Mouse (Mus musculus): Measurements from ENCODE around the gene Ambra1.

The Ambra1 gene

DNA sequence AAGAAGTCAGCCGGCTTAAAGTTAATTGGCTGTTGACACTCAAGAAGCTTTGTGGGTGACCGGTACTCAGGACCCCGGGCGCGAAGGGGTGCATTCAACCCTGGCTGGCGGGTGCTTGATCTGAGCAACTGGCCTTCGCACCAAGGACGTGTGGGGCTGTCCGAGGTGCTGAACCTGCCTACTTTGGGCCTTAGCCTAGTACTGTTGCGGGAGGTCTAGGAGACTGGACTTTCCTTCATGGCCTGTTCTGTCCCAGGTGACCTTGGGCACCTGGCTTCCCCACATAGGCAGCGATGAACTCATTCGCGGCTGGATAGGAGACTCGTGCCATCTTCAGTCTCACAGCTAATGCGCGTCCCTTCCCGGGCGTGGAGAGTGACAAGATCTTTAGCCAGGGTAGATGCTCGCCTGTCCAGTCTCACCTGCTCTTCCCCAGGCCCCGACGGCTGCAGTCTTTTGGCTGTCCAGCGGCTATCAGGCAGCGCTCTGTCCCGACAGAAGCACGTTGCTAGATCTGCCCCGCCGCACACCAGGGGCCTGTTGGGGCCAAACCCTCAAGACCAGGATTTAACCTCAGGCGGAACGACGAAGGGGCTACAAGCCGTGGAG is 191.4 kb downstream of the Ambra1 start:
- DNase-seq (ENCODE audit: low read depth, low spot score), result peak; percentile 72

DNA sequence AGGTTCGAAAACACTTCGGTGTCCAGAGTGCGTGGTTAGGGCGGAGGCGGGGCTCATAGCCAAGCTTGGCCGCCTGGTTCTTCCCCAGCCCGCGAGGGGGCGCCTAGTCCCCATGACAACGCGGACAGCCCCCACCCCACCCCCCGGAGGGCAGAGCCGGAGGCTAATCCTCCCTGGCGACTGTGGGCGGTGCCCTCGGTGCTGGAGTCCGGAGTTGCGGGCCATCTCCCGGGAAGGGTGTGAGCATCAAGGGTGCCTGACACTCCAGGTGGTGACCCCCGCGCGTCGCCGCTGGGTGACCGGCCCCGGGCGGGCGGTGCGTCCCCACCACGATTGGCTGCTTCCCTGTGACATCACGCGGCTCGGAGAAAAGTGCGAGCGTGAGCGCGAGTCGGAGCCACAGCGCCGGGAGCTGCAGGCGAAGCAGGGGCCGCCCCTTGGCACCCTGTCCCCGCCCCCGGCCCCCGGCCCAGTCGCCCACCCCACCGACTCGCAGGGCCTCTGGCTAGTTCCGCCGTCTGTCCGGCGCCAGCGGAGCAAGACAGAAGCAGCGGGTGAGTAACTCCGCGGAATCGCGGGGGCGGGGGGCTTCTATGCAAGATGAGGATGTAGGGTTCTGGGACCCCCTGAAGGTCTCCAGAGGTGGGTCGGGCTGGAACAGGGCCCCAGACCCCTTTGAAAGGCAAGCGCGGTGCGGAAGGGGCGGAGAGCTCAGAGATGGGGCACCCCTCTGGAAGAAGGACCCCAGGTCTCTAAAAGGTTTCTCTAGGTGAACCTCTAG is 192.0 kb downstream of the Ambra1 start:
- peak; percentile 87 for DNase-seq (ENCODE audit: low read depth, low spot score)

DNA sequence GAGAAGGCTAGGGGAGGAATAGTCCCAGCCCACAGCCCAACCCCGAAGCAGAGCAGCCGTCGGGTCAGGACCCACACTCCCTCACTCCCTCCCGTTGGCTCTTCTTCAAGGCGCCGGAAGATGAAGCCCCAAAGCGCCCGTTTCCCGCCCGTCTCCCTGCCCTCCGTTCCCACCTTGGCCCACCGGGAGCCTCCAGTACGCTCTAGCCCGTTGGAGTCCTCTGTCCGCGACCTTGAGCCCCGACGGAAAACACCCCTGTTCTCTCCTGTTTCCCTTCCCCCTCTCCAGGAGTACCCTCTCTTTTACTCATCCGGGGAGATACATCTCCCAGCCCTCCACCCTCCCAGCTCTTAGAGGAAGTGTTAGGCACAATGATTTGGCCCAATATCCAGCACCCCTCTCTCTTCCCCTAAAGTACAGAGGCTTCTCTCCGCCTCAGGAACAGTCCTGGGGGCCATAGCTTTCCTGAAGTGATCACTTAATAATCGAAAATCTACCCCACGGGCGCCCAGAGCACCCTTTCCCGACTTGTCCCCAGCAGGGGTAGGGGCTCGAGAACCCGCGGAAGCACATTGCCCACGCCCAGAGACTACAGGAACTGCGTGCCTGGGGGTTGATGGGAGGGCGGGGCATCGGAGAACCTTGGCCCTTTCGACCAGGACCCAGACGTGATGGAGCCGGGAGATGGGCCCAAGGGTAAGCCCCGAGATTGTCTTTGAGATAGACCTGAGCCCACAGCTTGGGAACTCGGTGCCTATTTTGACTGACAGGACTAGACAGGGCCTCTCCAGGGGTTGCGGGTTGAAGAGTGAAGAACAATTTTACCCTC is 192.9 kb downstream of the Ambra1 start:
- DNase-seq (ENCODE audit: low read depth, low spot score), result peak; percentile 56

DNA sequence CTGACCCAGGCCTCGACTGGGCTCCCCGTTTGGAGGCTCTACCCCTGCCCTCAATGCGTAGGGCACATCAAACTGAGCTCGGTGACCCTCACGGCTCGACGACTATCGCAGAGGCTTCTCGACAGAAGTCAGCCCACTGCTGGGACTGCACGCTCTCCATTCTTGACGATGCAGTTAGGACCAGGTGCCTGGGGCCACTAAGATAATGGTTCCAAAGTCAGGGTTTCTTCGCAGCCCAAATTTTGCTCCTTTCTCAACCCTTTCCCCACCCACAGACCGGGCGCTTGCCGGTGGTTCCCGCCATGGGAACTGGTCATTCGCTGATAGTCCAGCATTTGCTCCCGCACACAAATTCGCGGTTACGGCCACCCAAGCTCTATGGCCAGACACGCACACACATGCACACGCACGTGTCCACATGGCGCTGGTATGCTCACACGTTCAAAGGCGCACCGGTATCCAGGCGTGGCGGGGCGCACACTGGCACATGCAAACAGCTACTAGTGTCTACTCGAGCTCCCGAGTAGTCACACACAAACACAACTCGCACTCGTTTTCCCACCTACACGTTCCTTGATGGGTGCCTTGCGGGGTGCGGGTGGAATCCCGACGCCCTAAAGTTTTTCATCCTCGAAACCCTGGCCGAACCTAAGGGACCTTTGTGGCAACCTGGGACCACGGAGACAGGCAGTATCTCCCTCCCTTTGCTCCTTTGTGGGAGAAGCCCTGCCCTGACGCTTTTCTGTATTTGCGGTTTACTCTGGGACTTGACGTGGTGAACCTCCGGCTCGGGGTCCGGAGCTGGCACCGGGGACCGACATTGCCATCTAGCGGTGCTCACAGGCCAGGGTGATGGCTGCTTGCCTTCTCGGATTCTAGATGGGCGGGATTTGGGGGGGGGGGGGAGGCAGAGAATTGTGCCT is 193.7 kb downstream of the Ambra1 start:
- peak; percentile 84 for DNase-seq (ENCODE audit: low read depth, low spot score)

DNA sequence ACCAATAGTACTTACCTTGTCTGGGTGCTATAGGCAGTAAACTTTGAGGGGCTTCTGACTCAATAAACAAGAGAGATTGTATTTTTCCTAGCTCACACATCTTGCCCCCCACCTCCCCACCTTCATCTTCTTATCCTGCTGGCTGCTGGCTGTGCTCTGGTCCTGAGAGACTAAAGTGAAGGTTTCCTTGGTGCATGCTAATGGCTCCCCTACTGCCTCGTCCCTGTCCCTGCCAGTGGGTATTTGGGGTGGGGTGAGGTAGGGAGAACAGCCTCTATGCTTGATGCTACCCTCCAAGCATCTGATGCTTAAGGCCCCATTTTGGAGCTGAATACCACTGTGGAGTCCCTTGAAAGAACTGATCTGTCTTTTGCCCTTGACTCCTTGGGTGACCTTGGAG is 194.8 kb downstream of the Ambra1 start:
- DNase-seq (ENCODE audit: low read depth, low spot score), result no peak

DNA sequence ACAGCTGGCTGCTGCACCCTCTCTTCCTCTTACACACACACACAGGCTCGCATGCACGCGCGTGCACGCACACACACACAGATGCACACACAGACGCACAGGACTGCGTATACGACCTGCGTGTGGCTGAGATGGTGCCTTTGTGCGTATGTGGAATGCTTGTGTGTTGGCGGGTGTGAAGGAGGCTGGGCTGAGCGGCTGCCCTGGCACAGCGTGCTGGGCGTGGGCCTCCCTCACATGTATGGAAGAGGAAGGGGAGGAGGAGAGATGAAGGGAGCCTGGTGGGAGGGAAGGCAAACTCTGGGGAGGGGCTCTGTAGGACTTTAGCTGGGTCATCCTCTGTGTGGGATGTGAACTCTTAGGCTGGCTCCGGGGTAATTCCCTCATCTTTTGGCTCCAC is 195.5 kb downstream of the Ambra1 start:
- DNase-seq (ENCODE audit: low read depth, low spot score), result no peak

DNA sequence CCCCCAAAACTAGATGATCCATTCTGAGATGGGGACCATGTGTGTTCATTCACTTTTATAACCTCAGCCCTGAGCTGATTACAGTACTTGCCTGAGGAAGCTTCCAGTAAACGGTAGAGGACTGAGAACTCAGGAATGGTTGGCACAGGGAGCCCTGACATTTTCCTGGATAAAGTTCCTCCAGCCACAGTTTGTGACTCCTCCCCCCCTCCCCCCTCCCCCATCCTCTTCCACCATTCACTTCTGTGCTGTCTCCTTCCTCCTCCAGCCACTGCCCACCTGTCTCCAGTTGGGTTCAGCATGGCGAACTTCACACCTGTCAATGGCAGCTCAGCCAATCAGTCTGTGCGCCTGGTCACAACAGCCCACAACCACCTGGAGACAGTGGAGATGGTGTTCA is 197.0 kb downstream of the Ambra1 start, which contains the start of gene Chrm4:
Gene Chrm4 (plus strand): TSS at position 301 of the 400 bp plus-strand sequence.
- no peak for DNase-seq (ENCODE audit: low read depth, low spot score)

DNA sequence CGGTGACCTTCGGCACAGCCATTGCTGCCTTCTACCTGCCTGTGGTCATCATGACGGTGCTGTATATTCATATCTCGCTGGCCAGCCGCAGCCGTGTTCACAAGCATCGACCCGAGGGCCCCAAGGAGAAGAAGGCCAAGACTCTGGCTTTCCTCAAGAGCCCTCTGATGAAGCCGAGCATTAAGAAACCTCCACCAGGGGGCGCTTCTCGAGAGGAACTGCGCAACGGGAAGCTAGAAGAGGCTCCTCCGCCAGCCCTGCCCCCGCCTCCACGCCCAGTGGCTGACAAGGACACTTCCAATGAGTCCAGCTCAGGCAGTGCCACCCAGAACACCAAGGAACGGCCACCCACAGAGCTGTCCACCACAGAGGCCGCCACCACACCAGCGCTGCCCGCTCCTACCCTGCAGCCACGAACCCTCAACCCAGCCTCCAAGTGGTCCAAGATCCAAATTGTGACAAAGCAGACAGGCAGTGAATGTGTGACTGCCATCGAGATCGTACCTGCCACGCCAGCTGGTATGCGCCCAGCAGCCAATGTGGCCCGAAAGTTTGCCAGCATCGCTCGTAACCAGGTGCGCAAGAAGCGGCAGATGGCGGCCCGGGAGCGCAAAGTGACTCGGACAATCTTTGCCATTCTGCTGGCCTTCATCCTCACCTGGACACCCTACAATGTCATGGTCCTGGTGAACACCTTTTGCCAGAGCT is 198.0 kb downstream of the Ambra1 start:
- peak; percentile 90 for DNase-seq (ENCODE audit: low read depth, low spot score)

DNA sequence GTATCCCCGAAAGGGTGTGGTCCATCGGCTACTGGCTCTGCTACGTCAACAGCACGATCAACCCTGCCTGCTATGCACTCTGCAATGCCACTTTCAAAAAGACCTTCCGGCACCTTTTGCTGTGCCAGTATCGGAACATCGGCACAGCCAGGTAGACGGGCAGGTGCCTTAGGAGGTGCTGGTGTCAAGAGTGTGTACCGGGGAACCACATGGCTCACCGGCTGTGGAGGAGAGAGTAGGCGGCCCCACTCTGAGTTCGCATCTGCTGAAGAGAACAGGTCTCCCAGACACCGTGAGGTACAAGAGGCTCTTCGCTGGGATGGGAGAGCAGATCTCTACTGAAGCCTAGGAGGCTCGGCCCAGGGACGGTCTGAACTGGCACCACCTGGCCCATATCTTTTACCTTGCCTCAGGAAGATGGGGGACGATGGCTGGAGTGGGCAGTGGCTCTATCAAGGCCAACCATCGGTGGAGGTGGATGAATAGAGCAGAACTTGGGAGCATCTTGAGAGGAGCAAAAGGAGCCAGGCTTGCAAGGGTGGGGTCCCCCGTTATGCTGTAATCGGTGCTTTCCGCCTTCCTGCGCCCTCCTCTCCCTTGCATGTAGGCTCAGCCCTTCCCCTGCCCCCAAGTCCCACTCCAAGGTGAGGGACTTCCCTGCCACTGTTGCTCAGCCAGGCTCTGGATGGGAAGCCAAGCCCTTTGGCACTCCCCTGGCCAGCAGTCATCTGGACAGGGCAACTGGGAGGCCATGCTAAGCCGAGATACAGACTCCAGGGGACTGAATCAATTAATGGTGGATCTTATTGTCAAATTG is 198.8 kb downstream of the Ambra1 start:
- no peak for DNase-seq (ENCODE audit: low read depth, low spot score)

DNA sequence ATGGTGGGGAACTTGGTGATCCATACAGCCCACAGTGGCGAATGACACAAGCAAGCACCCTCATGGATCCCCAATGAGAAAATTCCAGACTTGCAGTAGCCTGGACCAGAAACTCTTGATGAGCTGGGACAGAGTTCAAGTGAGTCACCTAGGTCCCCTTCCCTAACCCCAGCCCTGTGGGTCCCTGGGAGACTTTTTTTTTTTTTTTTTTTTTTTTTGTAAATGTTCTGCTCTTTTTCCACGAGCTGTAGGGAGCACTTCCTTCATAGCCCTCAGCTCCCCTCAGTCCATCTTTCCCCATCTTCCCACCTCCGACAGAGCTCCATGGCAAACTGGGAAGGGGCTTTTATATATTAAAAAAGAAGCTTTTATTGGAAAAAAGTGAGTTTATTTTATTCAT is 199.5 kb downstream of the Ambra1 start:
- no peak for DNase-seq (ENCODE audit: low read depth, low spot score)

DNA sequence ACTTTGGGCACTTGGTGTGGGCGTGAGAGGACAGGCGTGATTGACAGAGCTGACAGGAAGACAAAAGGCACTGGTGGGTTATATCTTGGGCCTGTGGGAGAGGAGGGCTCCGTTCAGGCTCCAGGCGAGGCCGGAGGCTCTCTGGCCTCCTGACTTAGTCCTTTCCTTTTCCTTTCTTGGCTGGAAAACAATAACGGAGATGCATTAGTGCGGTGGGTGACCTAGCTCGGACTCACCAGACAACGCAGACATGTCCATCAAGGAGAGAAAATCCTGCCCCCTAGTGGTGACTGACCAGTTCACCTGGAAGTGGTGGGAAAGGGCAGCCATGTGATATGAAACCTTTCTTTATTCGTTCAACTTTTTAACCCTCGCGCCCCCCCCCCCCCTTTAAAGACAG is 200.0 kb downstream of the Ambra1 start:
- DNase-seq (ENCODE audit: low read depth, low spot score), result peak; percentile 89

DNA sequence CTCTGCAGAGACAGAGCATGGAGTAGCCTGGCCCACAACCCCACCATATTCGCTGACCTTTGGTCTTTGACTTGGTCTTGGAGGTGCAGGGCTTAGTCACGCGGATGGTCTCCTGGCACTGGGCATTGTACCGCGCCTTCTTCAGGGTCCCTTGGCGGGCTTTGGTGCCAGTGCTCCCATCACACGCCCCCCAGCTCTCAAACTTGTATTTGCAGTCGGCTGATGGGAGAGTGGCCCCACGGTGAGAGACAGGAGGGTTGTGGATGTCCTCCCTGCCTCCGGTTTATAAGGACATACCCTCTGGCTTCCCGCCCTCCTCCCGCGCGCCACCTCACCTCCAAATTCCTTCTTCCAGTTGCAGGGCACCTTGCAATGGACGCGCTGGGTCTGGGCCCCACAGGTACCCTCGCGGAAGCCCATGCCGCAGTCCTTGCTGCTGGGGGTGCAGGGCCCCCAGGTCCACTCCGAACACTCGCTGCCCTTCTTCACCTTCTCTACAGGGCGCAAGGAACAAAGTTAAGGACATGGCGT is 200.9 kb downstream of the Ambra1 start:
- peak; percentile 25 for DNase-seq (ENCODE audit: low read depth, low spot score)

DNA sequence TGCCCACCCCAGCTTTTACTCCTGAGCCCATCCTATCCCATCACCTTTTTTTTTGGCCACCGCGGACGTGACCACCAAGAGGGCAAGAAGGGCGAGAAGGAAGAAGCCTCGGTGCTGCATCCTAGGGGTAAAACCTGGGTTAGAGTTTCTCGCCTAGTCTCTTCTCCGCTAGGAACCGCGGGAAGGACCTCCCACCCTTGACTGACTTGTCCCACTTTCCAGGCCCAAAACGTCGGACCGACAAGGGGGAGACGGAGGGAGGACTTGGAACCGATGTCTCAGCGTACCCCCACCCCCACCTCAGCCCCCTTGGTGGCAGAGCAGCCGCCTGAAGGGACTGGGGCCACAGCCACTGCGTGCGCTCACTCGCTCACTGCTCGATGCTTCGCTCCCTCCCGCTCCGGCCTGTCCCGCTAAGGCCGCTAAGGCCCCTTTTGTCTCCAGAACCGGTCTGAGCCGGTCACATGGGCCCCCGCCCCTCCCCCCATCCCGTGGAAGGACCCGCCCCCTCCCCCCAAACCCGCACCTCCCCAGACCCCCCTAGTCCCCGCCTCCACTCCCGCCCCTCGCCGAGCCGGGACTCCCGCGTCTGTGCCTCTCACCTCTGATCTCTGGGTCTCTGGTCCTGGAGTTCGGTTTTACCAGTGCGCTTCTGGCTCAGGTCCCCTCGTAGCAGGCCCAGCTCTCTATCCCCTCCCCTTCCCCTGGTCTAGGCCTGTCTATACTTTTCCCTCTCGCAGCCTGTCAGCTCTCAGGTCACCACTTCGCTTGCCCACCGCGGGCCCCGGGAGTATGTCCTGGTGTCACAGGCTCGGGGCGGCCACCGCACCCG is 201.6 kb downstream of the Ambra1 start:
- peak; percentile 93 for DNase-seq (ENCODE audit: low read depth, low spot score)

DNA sequence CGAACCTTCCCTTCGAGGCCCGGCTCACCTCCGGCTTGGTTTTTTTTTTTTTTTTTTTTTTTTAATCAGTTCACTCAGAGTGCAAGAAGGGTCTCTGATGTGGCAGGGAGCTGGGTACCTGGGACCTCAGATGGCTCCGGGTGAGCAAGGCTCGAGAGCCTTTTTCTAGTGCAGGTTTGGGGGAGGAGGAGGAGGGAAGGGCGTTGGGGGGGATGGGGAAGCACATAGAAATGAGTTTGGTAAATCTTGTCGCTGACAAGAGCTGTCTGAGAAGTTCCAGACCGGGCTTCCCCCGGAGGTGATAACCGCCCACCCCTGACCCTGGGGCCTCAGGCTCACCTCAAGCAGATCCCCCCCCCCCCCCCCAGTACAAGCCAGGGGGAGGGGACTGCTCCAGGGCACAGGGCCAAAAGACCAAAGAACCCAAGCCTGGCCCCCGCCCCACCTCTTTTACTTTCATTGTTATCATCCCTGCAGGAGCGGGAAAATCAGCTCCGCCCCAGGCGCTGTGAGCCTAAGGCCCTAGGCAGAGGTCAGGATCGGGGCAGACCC is 202.3 kb downstream of the Ambra1 start, which contains the start of gene Mdk:
Gene Mdk (minus strand): TSS at position 138 of the 552 bp plus-strand sequence.
- peak; percentile 96 for DNase-seq (ENCODE audit: low read depth, low spot score)

DNA sequence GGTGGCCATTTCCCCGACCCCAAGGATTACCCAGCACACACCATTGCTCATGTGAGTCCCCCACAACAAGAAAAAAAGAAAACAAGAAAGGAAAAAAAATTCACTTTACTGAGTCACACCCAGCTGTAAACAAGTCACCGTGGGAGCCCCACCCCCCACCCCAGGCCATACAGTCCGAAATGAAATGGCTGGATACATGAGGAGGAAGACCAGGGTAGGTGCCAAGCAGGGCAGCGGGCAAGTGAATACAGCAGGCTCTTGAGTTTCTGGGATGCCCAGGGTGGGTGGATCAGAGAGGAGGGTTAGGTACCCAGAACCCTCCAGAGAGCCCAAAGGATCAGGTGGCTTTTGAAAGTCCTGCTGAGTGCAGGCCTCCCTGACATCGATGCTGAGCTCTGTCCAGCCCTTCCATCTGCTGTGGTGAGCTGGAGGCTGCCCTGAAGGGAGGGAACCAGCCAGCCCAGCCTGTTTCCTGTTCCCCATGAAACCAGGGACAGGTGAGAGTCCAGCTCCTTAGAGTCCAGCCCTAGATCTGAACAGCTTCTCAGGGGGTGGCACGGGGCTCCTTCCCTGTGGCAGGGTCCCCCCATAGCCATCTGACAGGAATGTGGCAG is 202.9 kb downstream of the Ambra1 start:
- DNase-seq (ENCODE audit: low read depth, low spot score), result no peak

DNA sequence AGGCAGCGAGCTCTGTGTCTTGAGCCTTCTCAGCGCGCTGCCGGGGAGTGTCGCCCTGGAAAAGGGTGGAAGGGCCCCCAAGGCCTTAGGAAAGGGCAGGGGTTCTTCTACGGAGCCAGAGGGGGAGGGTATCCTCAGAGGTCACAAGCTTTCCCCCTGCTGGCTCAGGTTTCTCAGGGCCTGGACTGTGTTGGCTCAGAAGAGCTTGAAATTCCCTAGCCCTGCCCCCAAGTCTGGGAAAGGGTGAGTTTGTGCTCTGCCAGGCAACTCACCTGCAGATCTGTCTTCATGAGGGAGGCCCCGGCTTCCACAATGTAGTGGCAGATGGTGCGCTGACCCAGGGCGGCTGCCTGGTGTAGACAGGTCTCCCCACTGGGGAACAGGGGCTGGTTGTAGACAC is 203.5 kb downstream of the Ambra1 start:
- peak; percentile 52 for DNase-seq (ENCODE audit: low read depth, low spot score)

DNA sequence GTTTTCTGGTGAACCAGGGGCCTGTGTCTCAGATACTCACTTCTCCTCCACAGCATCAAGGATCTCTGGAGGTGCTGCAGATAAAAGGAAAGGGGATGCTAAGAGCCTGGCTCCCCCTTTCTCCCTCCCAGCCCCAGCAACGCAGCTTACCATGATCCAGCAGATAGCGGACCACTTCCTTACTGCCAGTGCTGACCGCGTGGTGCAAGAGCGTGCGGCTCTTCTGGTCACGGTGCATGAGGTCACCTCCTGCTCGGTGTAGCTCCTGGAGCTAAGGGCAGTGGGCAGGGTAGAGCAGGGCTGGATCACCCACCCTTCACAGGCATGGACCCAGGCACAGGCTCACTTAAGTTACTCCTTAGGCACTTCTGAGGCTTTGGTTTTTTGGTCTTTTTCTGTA is 204.1 kb downstream of the Ambra1 start:
- DNase-seq (ENCODE audit: low read depth, low spot score), result no peak

Data from R1 (cell line).